Mouse (Mus musculus) ES-E14 (cell line): ENCODE measurements around the gene Ehbp1. TPM values are rescaled to one million over a fixed set of nuclear protein-coding genes. Genes with fewer than 3 reads are reported as not detected.

Source experiments
- DNase-seq: peaks from one replicate; pipeline ENCODE4 v3.0.0-alpha.2; 2013; ENCODE audit warnings: low read depth, low spot score
- H3K27ac ChIP-seq: 2 replicates; pipeline ENCODE4 v1.5.1; 2012; ENCODE audit warnings: low read depth, mild to moderate bottlenecking, low read length, moderate library complexity, mixed read lengths; ENCODE audit not compliant: poor library complexity, insufficient read depth, severe bottlenecking
- H3K36me3 ChIP-seq: 2 replicates; pipeline ENCODE4 v1.6.1; 2012; ENCODE audit warnings: mild to moderate bottlenecking, low read length, moderate library complexity, mixed read lengths; ENCODE audit not compliant: control insufficient read depth, poor library complexity, insufficient read depth, severe bottlenecking
- H3K4me1 ChIP-seq, 2 experiments: fragments of 150-350 bp in 1 of 2; sonication (generic) in 1 of 2; 2 replicates each; pipeline ENCODE4 v1.6.1; 2012; ENCODE audit warnings: low read length in 2 of 2, mild to moderate bottlenecking in 1 of 2, mixed read lengths in 1 of 2; ENCODE audit not compliant: control insufficient read depth in 2 of 2, insufficient read depth in 2 of 2, poor library complexity in 1 of 2
- H3K4me3 ChIP-seq, 2 experiments: fragments of 150-350 bp in 1 of 2; sonication (generic) in 1 of 2; 2 replicates each; pipeline ENCODE4 v1.5.1; 2012; ENCODE audit warnings: low read length in 2 of 2, low read depth in 1 of 2, mild to moderate bottlenecking in 1 of 2, mixed read lengths in 1 of 2; ENCODE audit not compliant: insufficient read depth in 1 of 2, poor library complexity in 1 of 2, severe bottlenecking in 1 of 2
- H3K9ac ChIP-seq: 2 replicates; pipeline ENCODE4 v1.6.1; 2012; ENCODE audit warnings: low read depth, mild to moderate bottlenecking, low read length, mixed read lengths; ENCODE audit not compliant: poor library complexity, insufficient read depth, severe bottlenecking
- H3K9me3 ChIP-seq: fragments of 150-350 bp; sonication (generic); 2 replicates; pipeline ENCODE4 v1.6.1; 2012; ENCODE audit warnings: low read depth, mild to moderate bottlenecking, low read length; ENCODE audit not compliant: control insufficient read depth, insufficient read depth
- CHD2 ChIP-seq: IDR thresholded peaks from 2 replicates; pipeline ENCODE4 v1.6.1; 2014; ENCODE audit warnings: mild to moderate bottlenecking, low read depth, low read length, inconsistent platforms
- HCFC1 ChIP-seq: IDR thresholded peaks from 2 replicates; pipeline ENCODE4 v1.6.1; 2012; ENCODE audit warnings: low read length, inconsistent platforms, borderline replicate concordance; ENCODE audit not compliant: insufficient read depth
- MAFK ChIP-seq: IDR thresholded peaks from 2 replicates; pipeline ENCODE4 v1.6.1; 2014; ENCODE audit warnings: mild to moderate bottlenecking, low read depth, low read length, inconsistent platforms; ENCODE audit not compliant: insufficient read depth
- ZC3H11A ChIP-seq: IDR thresholded peaks from 2 replicates; pipeline ENCODE4 v1.6.1; 2012; ENCODE audit warnings: low read depth, mild to moderate bottlenecking, inconsistent platforms, low read length, borderline replicate concordance
- ZNF384 ChIP-seq: IDR thresholded peaks from 2 replicates; pipeline ENCODE4 v1.6.1; 2012; ENCODE audit warnings: low read depth, low read length, inconsistent platforms
- in situ Hi-C, 2 experiments: fragments of 600-800 bp; cut with MboI; formaldehyde crosslinking; loops; one replicate each; pipeline ENCODE4 v1.15.1; 2025; ENCODE audit warnings: low sequenced_read_pairs in 2 of 2, inconsistent platforms in 1 of 2; ENCODE audit not compliant: unreplicated experiment in 2 of 2
- total RNA-seq: library from RNA; depleted of rRNA; stranded (reverse); fragments of 300-350 nt; gene quantifications from 2 replicates; pipeline ENCODE4 v1.2.3, GENCODE M21; 2012

Ehbp1 gene
- total RNA-seq, 1 experiment, result 10.9 TPM

DNA sequence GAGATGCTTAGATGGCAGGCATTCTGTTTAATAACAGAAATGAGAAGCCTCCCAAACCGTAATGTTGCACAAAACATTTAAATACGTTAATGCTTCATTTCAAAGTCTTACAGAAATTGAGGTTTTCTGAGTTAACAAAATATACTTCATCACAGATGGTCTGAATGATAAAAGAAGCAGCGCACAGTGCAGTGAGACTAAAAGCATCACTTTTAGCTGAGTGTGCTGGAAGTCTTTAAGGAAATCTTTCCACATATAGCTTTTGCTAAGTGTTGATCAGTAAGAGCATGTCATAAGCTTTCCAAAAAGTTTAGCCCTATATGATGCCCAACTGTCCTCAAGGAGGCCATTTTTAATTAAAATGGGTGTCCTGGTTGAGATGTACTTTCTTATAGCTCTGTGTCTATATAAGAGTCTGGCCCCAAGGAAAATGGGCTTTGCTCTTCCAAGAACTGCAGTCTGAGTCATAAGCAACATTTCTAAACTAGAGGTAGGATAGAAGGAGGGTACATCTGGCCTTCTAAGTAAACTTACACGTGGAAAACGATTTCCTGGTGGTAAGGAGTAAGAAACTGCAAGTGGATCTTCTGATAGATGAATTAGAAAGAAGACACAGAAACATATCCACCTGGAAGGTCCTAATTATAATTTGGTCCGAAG, 12.0 kb upstream of the Ehbp1 start:
- H3K9ac ChIP-seq, result no peak overlapping the region
- in situ Hi-C loops, result no loop called here
- no peak overlapping the region for H3K4me3 ChIP-seq
- H3K4me1 ChIP-seq, result no peaks in the 10 kb centered on the region
- no peaks in the 10 kb centered on the region for H3K9me3 ChIP-seq
- H3K36me3 ChIP-seq, result no peaks in the 10 kb centered on the region
- no peak for TF ChIP-seq ZNF384
- TF ChIP-seq MAFK, result no peak
- H3K27ac ChIP-seq, result no peak overlapping the region
- DNase-seq, result no peak

DNA sequence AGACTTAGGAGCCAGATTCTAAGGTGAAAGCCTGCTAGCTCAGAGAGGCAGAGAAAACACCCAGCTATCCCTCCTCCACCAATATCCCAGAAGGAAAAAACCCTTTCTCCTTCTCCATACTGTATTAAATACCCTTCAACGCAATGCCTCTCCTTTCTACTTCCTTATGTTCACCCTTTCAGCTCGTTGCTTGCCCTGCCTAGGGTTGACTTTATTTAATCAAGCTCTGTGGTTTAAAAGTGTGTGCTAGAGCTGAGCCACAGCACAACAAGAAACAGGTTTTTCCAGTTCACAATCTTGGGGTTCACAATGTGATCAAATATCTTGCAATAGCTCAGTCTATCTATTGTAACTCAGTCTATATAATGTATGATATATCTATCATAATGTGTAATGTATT, 7.9 kb upstream of the Ehbp1 start:
- Histone ChIP-seq H3K9me3 (no peaks in the 10 kb centered on the region), H3K4me1 (no peaks in the 10 kb centered on the region), H3K4me3 (no peak overlapping the region), H3K9ac (no peak overlapping the region), H3K27ac (no peak overlapping the region), H3K36me3 (no peaks in the 10 kb centered on the region)
- no peak for DNase-seq
- in situ Hi-C loops, result no loop called here
- TF ChIP-seq ZNF384 (no peak), MAFK (no peak), HCFC1 (no peak), ZC3H11A (no peak), CHD2 (no peak)

DNA sequence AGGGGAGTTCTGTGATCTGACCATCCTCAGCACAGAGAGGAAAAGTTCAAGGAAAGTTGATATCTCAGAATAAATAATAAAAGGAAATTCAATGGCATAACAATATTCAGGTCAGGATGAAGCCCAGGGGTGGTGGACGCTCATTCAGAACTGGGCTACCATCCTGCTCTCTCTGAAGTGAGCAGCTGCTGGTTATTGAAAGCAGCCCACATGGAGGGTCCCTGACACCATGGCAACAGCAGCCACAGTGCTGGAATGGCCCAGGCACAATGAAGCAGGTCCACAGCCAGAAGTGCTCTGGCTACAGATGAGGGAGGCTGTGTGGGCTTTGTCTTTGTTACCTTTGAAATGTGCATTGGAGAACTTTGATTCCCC, 6.4 kb upstream of the Ehbp1 start:
- in situ Hi-C loops, result no loop called here
- TF ChIP-seq ZNF384 (no peak), ZC3H11A (no peak), MAFK (no peak), HCFC1 (no peak), CHD2 (no peak)
- Histone ChIP-seq H3K36me3 (no peaks in the 10 kb centered on the region), H3K27ac (no peak overlapping the region), H3K9me3 (no peaks in the 10 kb centered on the region), H3K4me3 (no peak overlapping the region), H3K9ac (no peak overlapping the region), H3K4me1 (no peaks in the 10 kb centered on the region)
- DNase-seq, result no peak

DNA sequence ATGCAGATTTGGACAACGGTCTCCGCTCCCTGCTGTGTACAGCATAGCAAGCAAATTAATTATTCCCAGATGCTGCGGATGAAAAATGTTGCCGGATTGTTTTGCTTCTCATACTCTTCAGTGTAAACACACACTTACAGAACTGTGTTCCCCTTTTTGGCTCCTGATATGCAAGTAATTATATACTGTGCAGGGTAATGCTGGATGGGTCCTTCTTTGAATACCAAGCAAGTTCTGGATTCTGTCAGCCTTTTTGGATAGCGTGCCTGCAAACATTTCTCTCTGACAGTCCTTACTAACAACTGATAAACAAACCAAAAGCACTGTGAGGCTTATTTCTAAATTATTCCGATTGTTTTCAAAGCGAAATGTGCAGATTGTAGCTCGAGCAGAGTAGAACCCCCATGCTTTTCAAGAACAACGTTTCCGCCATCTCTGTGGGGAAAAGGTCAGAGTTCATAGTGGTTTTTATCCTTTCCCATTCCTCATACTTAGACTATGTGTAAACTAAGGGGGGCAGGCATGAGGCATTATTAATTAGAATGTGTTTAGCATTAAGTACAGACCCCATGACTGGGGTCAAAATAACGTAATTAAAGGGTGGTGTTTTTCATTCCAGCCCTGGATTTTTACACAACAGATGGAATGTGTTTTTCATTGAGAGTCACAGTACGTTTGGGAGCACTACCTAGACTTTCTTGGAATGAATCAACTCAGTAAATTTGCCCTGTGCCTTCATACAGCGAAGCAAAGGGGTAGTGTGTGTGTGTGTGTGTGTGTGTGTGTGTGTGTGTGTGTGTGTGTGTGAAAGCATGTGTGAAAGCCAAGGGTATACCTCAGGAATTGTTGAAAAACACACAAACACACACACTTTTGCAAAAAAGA, 5.8 kb upstream of the Ehbp1 start:
- H3K27ac ChIP-seq, result no peak overlapping the region
- TF ChIP-seq ZNF384, result no peak
- no peak for TF ChIP-seq MAFK
- no peak for TF ChIP-seq HCFC1
- no peak for TF ChIP-seq CHD2

More for the DNA sequence above, 5.8 kb upstream of the Ehbp1 start:
- H3K4me1 ChIP-seq, result peaks cover 0 to 4% of the 10 kb centered on the region in 2 experiments; a peak in 1 of 4 replicates
- in situ Hi-C loops, result no loop called here
- no peaks in the 10 kb centered on the region for H3K36me3 ChIP-seq
- H3K4me3 ChIP-seq, result no peak overlapping the region
- no peaks in the 10 kb centered on the region for H3K9me3 ChIP-seq
- H3K9ac ChIP-seq, result no peak overlapping the region
- DNase-seq, result no peak
